Mouse (Mus musculus): ENCODE results near the gene Lysmd1.
"Not testable (repeated sequence)": the region's sequence is repeated elsewhere in the genome, so short reads cannot be mapped to it uniquely, and the experiment has no call there.

Gene Lysmd1

DNA sequence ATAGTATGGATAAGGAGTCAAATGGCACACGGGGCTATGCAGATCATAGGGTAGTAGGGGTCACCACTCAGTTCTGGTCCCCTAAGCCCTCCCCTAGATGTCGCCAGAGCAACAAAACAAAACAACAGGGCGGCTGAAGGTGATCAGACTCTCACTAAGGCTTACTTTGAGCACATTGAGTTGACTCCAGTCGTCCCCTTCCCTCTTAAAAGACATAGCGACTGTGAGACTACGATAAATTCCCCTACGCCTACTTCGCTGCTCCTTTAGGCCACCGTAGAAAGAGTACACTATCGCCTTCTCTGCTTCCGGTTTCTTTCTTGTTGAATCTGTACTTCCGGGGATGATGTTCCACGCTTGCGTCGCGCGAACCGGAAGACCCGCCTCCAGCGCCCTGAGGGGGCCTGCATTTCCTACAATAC, at the start of gene Lysmd1, which contains the start of gene Scnm1:
TSS of gene Lysmd1 (plus strand) at position 409 of the 422 bp plus-strand sequence.
TSS of gene Scnm1 (minus strand) at position 332 of the 422 bp plus-strand sequence.
- DNase-seq = peak; percentile 89 to 96

DNA sequence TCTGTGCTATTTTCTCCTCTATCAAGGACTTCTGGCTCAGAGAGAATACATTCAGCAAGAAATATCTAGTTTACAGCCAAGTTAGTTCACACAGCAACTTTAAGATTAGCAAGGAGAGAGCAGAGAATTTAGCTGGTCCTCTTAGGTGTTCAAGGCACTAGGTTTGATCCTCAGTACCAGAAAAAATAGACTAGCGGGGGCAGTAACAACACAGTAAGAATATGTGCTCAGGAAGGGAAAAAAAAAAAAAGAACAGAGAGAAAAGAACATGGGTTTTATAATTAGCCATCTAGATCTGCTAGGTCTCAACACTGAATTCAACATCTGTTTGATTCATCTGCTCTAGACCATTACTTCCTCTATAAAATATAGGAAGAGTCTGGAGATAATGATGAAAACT, 45.8 kb upstream of the Lysmd1 start:
- DNase-seq = no peak

DNA sequence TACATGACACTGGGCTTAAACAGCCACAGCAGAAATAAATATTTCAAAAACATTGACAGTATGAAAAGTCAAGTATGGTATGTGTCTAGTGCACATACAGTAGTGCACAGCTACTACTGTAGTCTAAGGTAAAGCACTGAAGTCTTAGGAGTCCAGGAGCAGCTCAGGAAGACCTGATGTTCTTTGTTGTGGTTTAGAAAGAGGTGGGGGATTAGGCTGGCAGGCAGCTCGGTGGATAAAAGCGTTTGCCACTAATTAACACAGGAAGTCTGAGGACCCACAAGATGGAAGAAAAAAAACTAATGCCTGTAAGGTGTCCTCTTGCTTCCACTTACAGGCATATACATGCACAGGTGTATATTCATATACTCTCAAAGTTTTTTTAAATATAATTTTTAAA, 33.0 kb upstream of the Lysmd1 start:
- no peak for DNase-seq

DNA sequence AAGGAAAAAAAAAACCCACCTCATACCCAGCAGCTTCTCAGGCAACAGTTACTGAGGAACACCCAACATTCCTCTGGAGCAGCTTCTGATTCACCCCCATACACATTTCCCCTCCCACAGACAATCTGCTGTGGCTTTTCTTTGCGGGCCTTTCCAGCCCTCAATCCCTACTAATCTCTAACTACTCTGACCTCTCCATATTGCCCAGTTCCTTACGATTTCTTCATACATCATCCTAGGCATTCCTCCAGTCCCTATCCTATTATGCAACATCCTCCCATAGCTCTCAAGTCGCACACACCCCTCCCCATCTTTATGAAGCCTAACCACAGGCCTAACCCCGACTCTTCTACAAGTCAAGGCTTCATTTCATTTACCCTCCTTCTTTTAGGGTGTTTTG, 28.8 kb upstream of the Lysmd1 start:
- no peak for DNase-seq

DNA sequence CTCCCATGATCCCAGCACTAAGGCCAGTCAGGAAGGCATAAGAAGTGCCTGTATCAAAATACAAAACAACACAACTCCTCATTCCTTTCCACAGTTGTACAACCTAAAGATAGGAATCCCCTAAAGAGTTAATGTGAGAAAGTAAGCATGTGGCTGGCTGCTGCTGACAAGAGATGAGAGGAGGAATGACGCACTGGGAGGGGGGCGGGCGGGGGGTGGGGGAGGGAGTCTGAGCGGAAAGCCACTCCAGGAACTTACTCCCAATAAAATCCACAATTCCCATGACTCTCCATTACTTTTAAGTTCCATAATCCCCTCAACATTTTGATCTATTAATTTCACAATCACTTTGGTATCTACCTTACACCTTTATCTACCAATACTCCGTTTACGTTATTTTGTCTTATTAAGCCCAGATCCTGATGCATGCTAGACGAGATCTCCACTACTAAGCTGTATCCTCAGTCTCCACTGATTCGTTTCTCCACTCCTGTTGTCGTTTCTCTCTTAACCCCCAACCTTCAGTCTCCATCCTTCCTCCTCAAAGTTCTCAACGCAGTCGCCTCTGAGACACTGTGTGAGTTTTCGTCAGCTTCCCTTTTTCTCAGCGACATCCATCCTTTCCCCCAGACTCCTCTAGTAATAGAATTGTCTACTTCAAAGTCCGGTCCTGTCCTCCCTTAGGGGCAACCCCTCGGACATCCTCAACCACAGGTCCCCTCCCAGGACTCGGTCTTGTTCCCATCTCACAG, 28.1 kb upstream of the Lysmd1 start:
- DNase-seq = no peak

DNA sequence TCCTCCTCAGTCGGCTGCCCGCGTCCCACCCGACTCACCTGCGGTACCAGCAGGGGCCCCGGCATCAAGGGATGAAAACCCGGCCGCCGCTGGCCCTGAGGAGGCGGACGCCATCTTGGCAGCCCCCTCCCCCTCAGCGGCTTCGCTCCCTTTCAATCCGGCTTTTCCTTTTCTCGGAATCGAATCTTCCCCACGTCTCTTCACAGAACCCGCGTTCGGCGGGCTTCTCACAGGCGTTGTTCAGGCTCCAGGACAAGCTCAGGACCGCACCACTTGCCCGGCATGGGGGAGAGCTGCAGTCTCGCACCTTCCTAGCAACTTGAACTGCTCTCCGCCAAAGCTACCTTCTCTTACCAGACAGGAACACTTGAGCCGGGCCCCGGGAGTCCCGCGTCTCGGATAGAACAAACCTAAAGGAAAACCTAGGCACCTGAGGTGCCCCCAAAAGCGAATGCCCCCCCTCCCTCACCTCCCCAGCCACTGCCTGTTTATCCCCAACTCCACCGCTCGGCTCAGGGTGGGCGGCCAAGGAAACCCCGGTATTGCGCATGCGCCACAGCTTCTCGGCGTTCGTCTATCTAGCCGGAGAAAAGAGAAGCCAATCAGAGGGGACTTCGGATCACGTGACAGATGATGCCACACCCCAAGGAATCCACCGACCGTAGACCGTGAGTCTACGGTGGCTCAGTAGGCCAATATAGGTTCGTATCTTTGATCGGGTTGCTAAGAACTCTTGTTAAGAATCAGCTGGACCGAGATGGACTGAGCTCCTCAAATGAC, 27.4 kb upstream of the Lysmd1 start, which contains the start of gene Pip5k1a:
TSS of gene Pip5k1a (minus strand) at position 593 of the 780 bp plus-strand sequence.
- peak; percentile 97 to 98 for DNase-seq

DNA sequence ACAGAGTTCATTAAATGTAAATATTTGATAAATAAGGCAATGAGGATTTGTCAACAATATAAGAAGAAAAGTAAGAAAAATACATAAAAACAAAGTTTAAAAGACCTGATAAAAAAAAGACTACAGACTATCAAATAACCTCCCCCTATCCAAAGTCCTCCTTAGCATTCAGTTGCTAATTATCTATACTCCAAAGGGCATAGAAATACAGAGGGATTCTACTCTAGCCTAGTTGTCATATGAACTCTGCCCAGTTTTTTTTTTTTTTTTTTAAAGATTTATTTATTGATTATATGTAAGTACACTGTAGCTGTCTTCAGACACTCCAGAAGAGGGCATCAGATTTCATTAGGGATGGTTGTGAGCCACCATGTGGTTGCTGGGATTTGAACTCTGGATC, 26.6 kb upstream of the Lysmd1 start:
- not testable (repeated sequence) for DNase-seq

DNA sequence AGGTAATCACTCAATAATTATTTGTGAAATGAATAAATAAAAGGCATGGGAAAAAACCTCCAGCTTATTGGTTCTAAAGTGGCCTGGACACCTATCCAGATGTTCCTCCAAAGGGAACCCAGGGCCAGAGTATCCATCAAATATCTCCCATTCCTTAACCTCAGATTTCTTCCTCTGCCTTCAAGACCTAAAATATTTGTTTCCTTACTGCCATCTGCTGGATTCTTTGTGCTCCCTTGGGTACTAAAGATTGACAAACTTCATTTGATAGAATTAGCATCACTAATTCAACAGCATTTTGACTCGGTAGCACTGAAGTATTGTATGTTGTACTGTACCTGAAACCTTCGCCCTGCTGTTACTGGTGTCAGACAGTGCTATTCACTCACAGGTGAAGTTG, 26.0 kb upstream of the Lysmd1 start:
- no peak for DNase-seq

- peak; percentile 91 to 96 for DNase-seq
These were observed 22.8 kb upstream of the Lysmd1 start, which contains the start of gene Vps72 for GRCm38 (mm10) chr3:95110911-95111726. Gene Vps72 (plus strand): TSS chr3:95111022.

DNA sequence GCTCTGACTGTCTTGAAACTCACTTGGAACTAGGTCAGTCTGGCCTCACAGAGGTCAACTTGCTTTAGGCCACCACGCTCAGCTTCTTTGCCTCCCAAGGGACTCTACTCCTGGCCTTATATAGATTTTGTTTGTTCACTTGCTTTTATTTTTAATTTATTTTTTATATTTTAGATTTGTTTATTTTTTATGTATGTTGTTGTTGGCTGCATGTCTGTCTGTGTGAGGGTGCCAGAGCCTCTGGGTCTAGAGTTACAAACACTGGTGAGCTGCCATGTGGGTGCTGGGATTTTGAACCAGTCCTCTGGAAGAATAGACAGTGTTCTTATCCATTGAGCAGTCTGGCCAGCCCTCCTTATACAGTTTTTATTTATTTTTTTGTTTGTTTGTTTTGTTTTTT, 21.1 kb upstream of the Lysmd1 start:
- no peak for DNase-seq

DNA sequence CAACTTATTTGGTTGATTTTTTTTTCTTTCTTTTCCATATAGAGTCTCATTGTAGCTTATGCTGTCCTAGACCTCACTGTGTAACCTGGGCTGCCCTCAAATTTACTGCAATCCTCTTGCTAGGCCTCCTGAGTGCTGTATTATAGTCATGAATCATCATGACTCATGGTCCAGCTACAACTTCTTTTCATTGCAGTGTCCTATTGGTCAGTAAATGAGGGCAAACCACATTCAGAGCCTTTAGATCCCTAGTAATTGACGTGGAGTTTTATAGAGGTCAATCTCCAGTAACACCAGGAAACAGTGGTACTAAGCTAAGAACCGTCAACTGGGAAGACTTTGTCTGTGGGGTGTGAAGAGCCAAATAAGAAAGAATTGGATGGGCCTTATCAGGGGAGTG, 16.1 kb upstream of the Lysmd1 start:
- no peak for DNase-seq

GRCm38 (mm10) chr3:95121580-95121979, 12.3 kb upstream of the Lysmd1 start:
- DNase-seq = no peak

- no peak for DNase-seq
These were observed 9.6 kb upstream of the Lysmd1 start, which contains the start of gene Tmod4 for GRCm38 (mm10) chr3:95124246-95124645. Gene Tmod4 (plus strand): TSS chr3:95124476.

GRCm38 (mm10) chr3:95124972-95125371, 8.9 kb upstream of the Lysmd1 start:
- DNase-seq = peak; percentile 63 to 68

- DNase-seq = peak; percentile 76 to 87
These were observed 4.6 kb upstream of the Lysmd1 start for GRCm38 (mm10) chr3:95129226-95129651.

GRCm38 (mm10) chr3:95130081-95130480, 3.8 kb upstream of the Lysmd1 start:
- DNase-seq = peak; percentile 26 to 70

DNA sequence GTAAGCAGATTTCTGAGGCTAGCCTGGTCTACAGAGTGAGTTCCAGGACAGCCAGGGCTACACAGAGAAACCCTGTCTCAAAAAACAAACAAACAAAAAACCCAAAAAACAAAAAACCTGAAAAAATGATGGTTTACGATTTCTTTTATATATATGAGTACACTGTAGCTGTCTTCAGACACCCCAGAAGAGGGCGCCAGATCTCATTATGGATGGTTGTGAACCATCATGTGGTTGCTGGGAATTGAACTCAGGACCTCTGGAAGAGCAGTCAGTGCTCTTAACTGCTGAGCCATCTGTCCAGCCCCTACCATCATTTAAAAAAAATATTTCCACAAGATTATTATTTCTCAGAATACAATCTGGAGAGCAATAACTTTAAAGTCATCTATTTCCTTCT, 1.5 kb upstream of the Lysmd1 start:
- not testable (repeated sequence) for DNase-seq

GRCm38 (mm10) chr3:95133176-95133575, 712 bp upstream of the Lysmd1 start:
- no peak for DNase-seq

DNA sequence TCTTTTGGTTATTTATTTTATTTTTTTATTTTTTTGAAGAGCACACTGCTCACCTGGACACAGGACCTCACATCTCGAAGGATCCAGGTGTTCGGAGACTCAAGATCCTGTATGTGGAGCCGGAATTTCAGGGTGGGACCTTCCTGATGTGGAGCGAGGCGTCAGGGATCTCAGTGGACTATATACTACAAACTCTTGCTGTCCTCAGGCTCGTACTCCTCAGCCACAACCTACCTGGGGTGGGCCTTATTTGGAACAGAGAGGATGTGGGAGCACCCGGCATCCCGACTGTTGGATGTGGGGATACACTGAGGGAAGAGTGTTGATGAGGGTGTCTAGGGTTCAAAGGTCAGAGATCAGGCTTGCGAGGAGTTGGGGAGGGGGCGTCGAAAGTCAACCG, 245 bp downstream of the Lysmd1 start:
- not testable (repeated sequence) for DNase-seq

DNA sequence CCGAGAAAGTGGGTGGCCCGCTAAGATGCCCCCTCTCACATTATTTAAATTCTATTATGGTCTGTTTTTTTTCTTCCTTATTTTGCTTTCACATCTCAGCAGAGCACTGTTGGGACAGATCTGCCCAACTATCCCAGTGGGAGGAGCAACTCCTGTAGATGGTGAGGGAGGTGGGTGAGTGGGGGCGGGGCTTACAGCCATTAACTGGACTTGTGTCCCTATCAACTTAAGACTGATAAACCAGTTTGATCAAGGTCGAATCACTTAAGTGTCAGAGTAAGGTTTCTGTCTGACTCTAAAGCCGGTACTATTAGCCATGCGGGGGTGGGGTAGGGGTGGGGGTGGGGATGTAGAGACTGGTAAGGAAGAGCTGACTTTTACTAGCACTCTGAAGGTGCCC, 1.1 kb downstream of the Lysmd1 start:
- peak; percentile 86 to 88 for DNase-seq

DNA sequence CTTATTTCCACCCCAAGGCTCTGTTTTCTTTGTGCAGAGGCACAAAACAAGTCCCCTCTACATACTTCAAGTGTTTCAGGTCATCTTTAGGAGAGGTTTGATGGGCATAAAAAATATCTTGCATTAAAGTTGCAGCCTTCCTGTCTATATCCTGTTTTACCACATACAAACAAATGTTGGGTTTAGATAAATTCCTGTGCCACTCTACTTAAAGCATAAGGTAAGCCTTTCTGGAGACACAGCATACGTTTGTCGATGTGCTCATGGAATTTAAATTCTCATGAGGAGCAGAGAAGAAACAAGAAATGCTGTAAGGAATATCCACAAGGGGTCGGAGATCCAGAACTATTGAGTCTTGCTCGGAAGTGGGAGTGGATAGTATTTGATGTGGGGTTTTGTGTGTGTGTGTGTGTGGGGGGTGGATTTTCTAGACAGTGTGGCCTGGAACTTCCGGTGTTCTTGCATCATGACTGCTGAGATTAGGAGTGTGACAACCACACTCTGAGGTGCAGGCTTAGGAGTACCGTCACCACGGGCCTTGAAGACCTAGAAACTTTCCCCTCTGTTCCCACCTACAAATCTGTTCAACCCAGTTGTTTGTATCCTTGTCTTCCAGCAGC, 1.7 kb downstream of the Lysmd1 start:
- no peak for DNase-seq

- no peak for DNase-seq
These were observed 2.4 kb downstream of the Lysmd1 start for GRCm38 (mm10) chr3:95136336-95136735.
